Mouse (Mus musculus): ENCODE data around the gene Gm4792. TPM values are rescaled to one million over a fixed set of nuclear protein-coding genes. Genes with fewer than 3 reads are reported as not detected.

Gene Gm4792
- polyA plus RNA-seq, 1 experiment from 2014 or later = not detected

- H3K4me2 ChIP-seq (ENCODE audit: low read depth, low read length) = no peak overlapping the region
- no peak overlapping the region for H3K9ac ChIP-seq (replicated peaks; ENCODE audit: low read length)
- H3K4me1 ChIP-seq (ENCODE audit: control insufficient read depth, insufficient read depth, low read length) = no peaks in the 10 kb centered on the region
- ATAC-seq (replicated peaks; ENCODE audit: insufficient number of reproducible peaks, low FRiP score, low TSS enrichment, low read depth) (no peak), DNase-seq (ENCODE audit: low spot score) (peak; percentile 16)
- 38% methylated on average over 6 of the region's 6 CpGs for WGBS
- H3K4me3 ChIP-seq (ENCODE audit: low read depth, low read length) = no peak overlapping the region
- H3K36me3 ChIP-seq (replicated peaks; ENCODE audit: control insufficient read depth, insufficient read depth, low read depth, low read length) = no peaks in the 10 kb centered on the region
- no peaks in the 10 kb centered on the region for H3K9me3 ChIP-seq (replicated peaks; ENCODE audit: control insufficient read depth, low read length)
- no peaks in the 10 kb centered on the region for H3K27me3 ChIP-seq (ENCODE audit: control insufficient read depth, insufficient read depth, low read length)
- H3K27ac ChIP-seq (replicated peaks; ENCODE audit: low read depth, low read length) = no peak overlapping the region
Measured at GRCm38 (mm10) chr10:94294933-94295750, 3.4 kb downstream of the Gm4792 start.

- Histone ChIP-seq H3K9ac (replicated peaks; ENCODE audit: low read length) (no peak overlapping the region), H3K36me3 (replicated peaks; ENCODE audit: control insufficient read depth, insufficient read depth, low read depth, low read length) (no peaks in the 10 kb centered on the region), H3K4me2 (ENCODE audit: low read depth, low read length) (no peak overlapping the region), H3K27ac (replicated peaks; ENCODE audit: low read depth, low read length) (no peak overlapping the region), H3K4me3 (ENCODE audit: low read depth, low read length) (no peak overlapping the region), H3K4me1 (ENCODE audit: control insufficient read depth, insufficient read depth, low read length) (no peaks in the 10 kb centered on the region), H3K27me3 (ENCODE audit: control insufficient read depth, insufficient read depth, low read length) (no peaks in the 10 kb centered on the region), H3K9me3 (replicated peaks; ENCODE audit: control insufficient read depth, low read length) (no peaks in the 10 kb centered on the region)
- DNase-seq (ENCODE audit: low spot score) (no peak), ATAC-seq (replicated peaks; ENCODE audit: insufficient number of reproducible peaks, low FRiP score, low TSS enrichment, low read depth) (no peak)
- 82% methylated on average over 5 of the region's 5 CpGs for WGBS
Measured at GRCm38 (mm10) chr10:94294437-94294836, 4.1 kb downstream of the Gm4792 start.

- H3K9me3 ChIP-seq (replicated peaks; ENCODE audit: control insufficient read depth, low read length) = no peaks in the 10 kb centered on the region
- no peak overlapping the region for H3K27ac ChIP-seq (replicated peaks; ENCODE audit: low read depth, low read length)
- H3K4me1 ChIP-seq (ENCODE audit: control insufficient read depth, insufficient read depth, low read length) = no peaks in the 10 kb centered on the region
- 90% methylated on average over 7 of the region's 7 CpGs for WGBS
- H3K4me3 ChIP-seq (ENCODE audit: low read depth, low read length) = no peak overlapping the region
- no peak overlapping the region for H3K9ac ChIP-seq (replicated peaks; ENCODE audit: low read length)
- H3K36me3 ChIP-seq (replicated peaks; ENCODE audit: control insufficient read depth, insufficient read depth, low read depth, low read length) = no peaks in the 10 kb centered on the region
- no peak overlapping the region for H3K4me2 ChIP-seq (ENCODE audit: low read depth, low read length)
- ATAC-seq (replicated peaks; ENCODE audit: insufficient number of reproducible peaks, low FRiP score, low TSS enrichment, low read depth) (no peak), DNase-seq (ENCODE audit: low spot score) (no peak)
- 0 out of 2 replicates have a peak, but pooled peaks cover 2% of the 10 kb centered on the region for H3K27me3 ChIP-seq (ENCODE audit: control insufficient read depth, insufficient read depth, low read length)
Measured at GRCm38 (mm10) chr10:94282797-94283196, 15.7 kb downstream of the Gm4792 start.

GRCm38 (mm10) chr10:94282179-94282578 is 16.3 kb downstream of the Gm4792 start:
- Histone ChIP-seq H3K9ac (replicated peaks; ENCODE audit: low read length) (no peak overlapping the region), H3K4me1 (ENCODE audit: control insufficient read depth, insufficient read depth, low read length) (no peaks in the 10 kb centered on the region), H3K9me3 (replicated peaks; ENCODE audit: control insufficient read depth, low read length) (no peaks in the 10 kb centered on the region), H3K36me3 (replicated peaks; ENCODE audit: control insufficient read depth, insufficient read depth, low read depth, low read length) (no peaks in the 10 kb centered on the region), H3K4me3 (ENCODE audit: low read depth, low read length) (no peak overlapping the region), H3K4me2 (ENCODE audit: low read depth, low read length) (no peak overlapping the region), H3K27ac (replicated peaks; ENCODE audit: low read depth, low read length) (no peak overlapping the region), H3K27me3 (ENCODE audit: control insufficient read depth, insufficient read depth, low read length) (0 out of 2 replicates have a peak, but pooled peaks cover 2% of the 10 kb centered on the region)
- no peak for ATAC-seq (replicated peaks; ENCODE audit: insufficient number of reproducible peaks, low FRiP score, low TSS enrichment, low read depth)
- no peak for DNase-seq (ENCODE audit: low spot score)
- 89% methylated on average over 8 of the region's 8 CpGs for WGBS

- ATAC-seq (replicated peaks; ENCODE audit: insufficient number of reproducible peaks, low FRiP score, low TSS enrichment, low read depth) (no peak), DNase-seq (ENCODE audit: low spot score) (no peak)
- Histone ChIP-seq H3K4me3 (ENCODE audit: low read depth, low read length) (no peak overlapping the region), H3K9ac (replicated peaks; ENCODE audit: low read length) (no peak overlapping the region), H3K27me3 (ENCODE audit: control insufficient read depth, insufficient read depth, low read length) (no peaks in the 10 kb centered on the region), H3K9me3 (replicated peaks; ENCODE audit: control insufficient read depth, low read length) (no peaks in the 10 kb centered on the region), H3K4me2 (ENCODE audit: low read depth, low read length) (no peak overlapping the region), H3K36me3 (replicated peaks; ENCODE audit: control insufficient read depth, insufficient read depth, low read depth, low read length) (no peaks in the 10 kb centered on the region), H3K27ac (replicated peaks; ENCODE audit: low read depth, low read length) (no peak overlapping the region), H3K4me1 (ENCODE audit: control insufficient read depth, insufficient read depth, low read length) (no peaks in the 10 kb centered on the region)
- WGBS = 48% methylated on average over 2 of the region's 2 CpGs
Measured at GRCm38 (mm10) chr10:94276511-94276910, 22.0 kb downstream of the Gm4792 start.

- 43% methylated on average over 3 of the region's 3 CpGs for WGBS
- Histone ChIP-seq H3K36me3 (replicated peaks; ENCODE audit: control insufficient read depth, insufficient read depth, low read depth, low read length) (no peaks in the 10 kb centered on the region), H3K27ac (replicated peaks; ENCODE audit: low read depth, low read length) (no peak overlapping the region), H3K4me3 (ENCODE audit: low read depth, low read length) (no peak overlapping the region), H3K4me1 (ENCODE audit: control insufficient read depth, insufficient read depth, low read length) (no peaks in the 10 kb centered on the region), H3K4me2 (ENCODE audit: low read depth, low read length) (no peak overlapping the region), H3K27me3 (ENCODE audit: control insufficient read depth, insufficient read depth, low read length) (no peaks in the 10 kb centered on the region), H3K9me3 (replicated peaks; ENCODE audit: control insufficient read depth, low read length) (no peaks in the 10 kb centered on the region), H3K9ac (replicated peaks; ENCODE audit: low read length) (no peak overlapping the region)
- ATAC-seq (replicated peaks; ENCODE audit: insufficient number of reproducible peaks, low FRiP score, low TSS enrichment, low read depth) (no peak), DNase-seq (ENCODE audit: low spot score) (no peak)
Measured at GRCm38 (mm10) chr10:94275321-94275720, 23.2 kb downstream of the Gm4792 start.

- Histone ChIP-seq H3K27me3 (ENCODE audit: control insufficient read depth, insufficient read depth, low read length) (no peaks in the 10 kb centered on the region), H3K4me1 (ENCODE audit: control insufficient read depth, insufficient read depth, low read length) (no peaks in the 10 kb centered on the region), H3K9me3 (replicated peaks; ENCODE audit: control insufficient read depth, low read length) (no peaks in the 10 kb centered on the region), H3K9ac (replicated peaks; ENCODE audit: low read length) (no peak overlapping the region), H3K4me2 (ENCODE audit: low read depth, low read length) (no peak overlapping the region), H3K36me3 (replicated peaks; ENCODE audit: control insufficient read depth, insufficient read depth, low read depth, low read length) (no peaks in the 10 kb centered on the region), H3K4me3 (ENCODE audit: low read depth, low read length) (no peak overlapping the region), H3K27ac (replicated peaks; ENCODE audit: low read depth, low read length) (no peak overlapping the region)
- DNase-seq (ENCODE audit: low spot score) (no peak), ATAC-seq (replicated peaks; ENCODE audit: insufficient number of reproducible peaks, low FRiP score, low TSS enrichment, low read depth) (no peak)
- 78% methylated on average over 17 of the region's 17 CpGs for WGBS
Measured at GRCm38 (mm10) chr10:94265656-94266542, 32.6 kb downstream of the Gm4792 start.

GRCm38 (mm10) chr10:94263211-94263610 is 35.3 kb downstream of the Gm4792 start:
- no peak overlapping the region for H3K4me3 ChIP-seq (ENCODE audit: low read depth, low read length)
- no peak overlapping the region for H3K27ac ChIP-seq (replicated peaks; ENCODE audit: low read depth, low read length)
- H3K9me3 ChIP-seq (replicated peaks; ENCODE audit: control insufficient read depth, low read length) = no peaks in the 10 kb centered on the region
- no peaks in the 10 kb centered on the region for H3K36me3 ChIP-seq (replicated peaks; ENCODE audit: control insufficient read depth, insufficient read depth, low read depth, low read length)
- no peak for DNase-seq (ENCODE audit: low spot score)
- H3K27me3 ChIP-seq (ENCODE audit: control insufficient read depth, insufficient read depth, low read length) = no peaks in the 10 kb centered on the region
- no peak for ATAC-seq (replicated peaks; ENCODE audit: insufficient number of reproducible peaks, low FRiP score, low TSS enrichment, low read depth)
- 73% methylated on average over 3 of the region's 3 CpGs for WGBS
- no peaks in the 10 kb centered on the region for H3K4me1 ChIP-seq (ENCODE audit: control insufficient read depth, insufficient read depth, low read length)
- no peak overlapping the region for H3K9ac ChIP-seq (replicated peaks; ENCODE audit: low read length)
- no peak overlapping the region for H3K4me2 ChIP-seq (ENCODE audit: low read depth, low read length)

Measured in embryonic facial prominence, embryonic 11.5 days (tissue).